ENCODE assay signal across 9 mouse cellular contexts in genomic region chr8:34397225-34397582, GRCm38 (mm10).
A peak's percentile ranks its signal among the peaks of the same experiment; 100 is the strongest.
DNase-seq lines count a peak whose midpoint lies in the region; ATAC-seq and TF ChIP-seq lines count a peak whose summit lies in the region.
"Had no signal": no experiment of that assay in that cellular context is flagged by ENCODE, and none has a peak within 500 bp of the region (broad histone marks: within the 10 kb centered on the region; RNA-seq: fewer than 3 reads in every experiment).

No protein-coding gene starts in this region.

- 0 out of 2 replicates have a peak, but pooled peaks cover 4% of the 10 kb centered on the region for H3K4me1 ChIP-seq in heart, embryonic 11.5 days (ENCODE audit: control insufficient read depth, insufficient read depth, low read length)
- H3K4me1 ChIP-seq in forebrain, postnatal 0 days (ENCODE audit: insufficient read depth), result peaks cover 19% of the 10 kb centered on the region

- no peaks in the 10 kb centered on the region for H3K36me3 ChIP-seq in heart, embryonic 11.5 days (ENCODE audit: control insufficient read depth, insufficient read depth, low read length)
- H3K36me3 ChIP-seq in forebrain, postnatal 0 days (ENCODE audit: insufficient read depth), result no peaks in the 10 kb centered on the region

- no peak for ATAC-seq in heart, embryonic 11.5 days (replicated peaks; ENCODE audit: insufficient number of reproducible peaks, low FRiP score, low TSS enrichment)
- ATAC-seq in CD4-positive, CD25-positive, alpha-beta regulatory T cell, adult 4 months, result peak; percentile 19
- no peak for ATAC-seq in forebrain, postnatal 0 days

- H3K4me2 ChIP-seq in heart, embryonic 11.5 days, result peak overlapping the region; percentile 48
- H3K4me2 ChIP-seq in forebrain, postnatal 0 days (ENCODE audit: low read depth), result peak overlapping the region; percentile 39

- no peak for DNase-seq in heart, postnatal 36 days
- DNase-seq in forebrain, postnatal 0 days, result peak; percentile 49
- DNase-seq in lung, postnatal 14 days, result peak; percentile 4
- DNase-seq in ovary, postnatal 36 days (ENCODE audit: low spot score), result no peak
- DNase-seq in testis, postnatal 10 days (ENCODE audit: low spot score), result no peak
- DNase-seq in layer of hippocampus, postnatal 14 days (ENCODE audit: low spot score in 2 of 2), result no peak

- no peaks in the 10 kb centered on the region for H3K27me3 ChIP-seq in heart, embryonic 11.5 days (ENCODE audit: control insufficient read depth, insufficient read depth, low read length)
- no peaks in the 10 kb centered on the region for H3K27me3 ChIP-seq in forebrain, postnatal 0 days (ENCODE audit: insufficient read depth, low read length)

- no peaks in the 10 kb centered on the region for H3K9me3 ChIP-seq in heart, embryonic 11.5 days (replicated peaks; ENCODE audit: control insufficient read depth, low read length)
- H3K9me3 ChIP-seq in forebrain, postnatal 0 days (ENCODE audit: low read length), result no peaks in the 10 kb centered on the region

- WGBS in heart, embryonic 11.5 days (ENCODE audit: insufficient replicate concordance), result 43% methylated on average over 4 of the region's 4 CpGs
- WGBS in forebrain, postnatal 0 days, result 50% methylated on average over 4 of the region's 4 CpGs

- no peak overlapping the region for H3K9ac ChIP-seq in heart, embryonic 11.5 days (ENCODE audit: low read depth, low read length)
- no peak overlapping the region for H3K9ac ChIP-seq in forebrain, postnatal 0 days

- no peak overlapping the region for H3K27ac ChIP-seq in heart, embryonic 11.5 days (ENCODE audit: low read depth, low read length)
- H3K27ac ChIP-seq in forebrain, postnatal 0 days (ENCODE audit: low read depth, low read length), result peak overlapping the region; percentile 80; the same call in 1 of the 2 replicates
- H3K27ac ChIP-seq: macrophage had no signal

- peak overlapping the region; percentile 21; the same call in 1 of the 2 replicates for H3K4me3 ChIP-seq in heart, embryonic 11.5 days (ENCODE audit: low read depth, low read length)
- no peak overlapping the region for H3K4me3 ChIP-seq in forebrain, postnatal 0 days (ENCODE audit: low read depth, low read length)

- peak; percentile 56 for TF ChIP-seq CTCF in forebrain, postnatal 0 days (IDR thresholded peaks at IDR 0.05; ENCODE audit: low read depth)

- intact Hi-C loops in heart, postnatal 36 days (cut with DNase I), result loop anchor here (5.0 kb wide), 1 partner anchor 420 kb away; no protein-coding TSS in a partner anchor

Comparison
In these comparisons a context has a peak if more than half of its experiments do, and no peak if none do; other contexts are left out.
1. DNase-seq: peak in forebrain, postnatal 0 days (single experiment) and lung, postnatal 14 days (single experiment); none in heart, postnatal 36 days (0 of 2), ovary, postnatal 36 days (single experiment), testis, postnatal 10 days (single experiment) and layer of hippocampus, postnatal 14 days (0 of 2).